In genomic region chr10:89422504-89423158, GRCm38 (mm10) we compare ENCODE assay signal across 28 mouse cellular contexts. TPM values are rescaled to one million over a fixed set of nuclear protein-coding genes. Genes with fewer than 3 reads are reported as not detected.
DNase-seq lines count a peak whose midpoint lies in the region; ATAC-seq and TF ChIP-seq lines count a peak whose summit lies in the region.
"Had no signal": no experiment of that assay in that cellular context is flagged by ENCODE, and none has a peak within 500 bp of the region (broad histone marks: within the 10 kb centered on the region; RNA-seq: fewer than 3 reads in every experiment).

No protein-coding gene starts in this region.

- DNase-seq in MEL-GATA-1-ER (ENCODE audit: extremely low read depth, low read depth) = peak; percentile 76
- peak in 1 of 3 experiments; percentile 48 for DNase-seq in liver, embryonic 14.5 days (ENCODE audit: low read depth in 3 of 3, low spot score in 3 of 3)
- DNase-seq in thymus, postnatal 36 days = no peak
- DNase-seq: adrenal gland, adult 8-10 months; B cell, adult 2 months; cerebellum, adult 8-10 months; cerebellum, postnatal 36 days; forebrain, postnatal 0 days; gastrocnemius, postnatal 14 days; heart, adult 2 months; heart, postnatal 36 days; kidney, adult 18-20 months; layer of hippocampus, adult 9-11 months; lung, postnatal 4 days had no signal

- ATAC-seq in common myeloid progenitor, adult 5-6 weeks (replicated peaks; ENCODE audit: low read depth, poor library complexity, severe bottlenecking) = peak; percentile 86
- peak; percentile 93 for ATAC-seq in liver, embryonic 14.5 days (ENCODE audit: insufficient read depth)
- peak; percentile 94 for ATAC-seq in megakaryocyte progenitor cell, adult 5-6 weeks (replicated peaks; ENCODE audit: poor library complexity)
- no peak for ATAC-seq in cerebellum, adult (ENCODE audit: insufficient number of reproducible peaks, low FRiP score, low TSS enrichment)
- ATAC-seq in monocyte, adult 5-6 weeks (replicated peaks; ENCODE audit: insufficient number of reproducible peaks, low FRiP score, low TSS enrichment, poor library complexity, severe bottlenecking) = no peak
- ATAC-seq: activated CD4-positive, CD25-positive, alpha-beta regulatory T cell, adult 4 months; forebrain, postnatal 0 days; inflammation-experienced regulatory T-cells, adult 6 months had no signal

- H3K36me3 ChIP-seq in liver, embryonic 14.5 days (replicated peaks; ENCODE audit: control insufficient read depth, insufficient read depth, low read depth) = peaks cover 30% of the 10 kb centered on the region
- H3K36me3 ChIP-seq: G1E; neural tube, embryonic 12.5 days had no signal

- peak; percentile 80 for TF ChIP-seq EP300 in liver, embryonic 14.5 days (IDR thresholded peaks at IDR 0.05; ENCODE audit: low read depth)

- TF ChIP-seq CTCF in liver, embryonic 14.5 days (IDR thresholded peaks at IDR 0.05; ENCODE audit: low read depth) = no peak

- peak overlapping the region; percentile 77 for H3K27ac ChIP-seq in liver, embryonic 14.5 days
- H3K27ac ChIP-seq: forebrain, embryonic 10.5 days; heart, adult 2 months; hindbrain, embryonic 14.5 days; kidney, postnatal 0 days; limb, embryonic 13.5 days; midbrain, embryonic 12.5 days; neural tube, embryonic 12.5 days had no signal

- WGBS in liver, embryonic 14.5 days (ENCODE audit: insufficient replicate concordance) = 20% methylated on average over 8 of the region's 8 CpGs

- peaks cover 5 to 11% of the 10 kb centered on the region in 2 experiments; a peak in 3 of 4 replicates for H3K4me1 ChIP-seq in liver, embryonic 14.5 days (replicated peaks; ENCODE audit: control insufficient read depth in 2 of 2, insufficient read depth in 2 of 2, low read length in 1 of 2)
- H3K4me1 ChIP-seq: forebrain, embryonic 10.5 days; limb, embryonic 13.5 days; midbrain, embryonic 12.5 days; neural tube, embryonic 12.5 days had no signal

- peak overlapping the region; percentile 70 for H3K4me2 ChIP-seq in liver, embryonic 14.5 days (ENCODE audit: low read depth)
- H3K4me2 ChIP-seq: hindbrain, embryonic 14.5 days; limb, embryonic 13.5 days; midbrain, embryonic 12.5 days; neural tube, embryonic 12.5 days had no signal

- H3K27me3 ChIP-seq in liver, embryonic 14.5 days (ENCODE audit: control insufficient read depth, insufficient read depth, low read length) = no peaks in the 10 kb centered on the region
- H3K27me3 ChIP-seq: CH12.LX; limb, embryonic 13.5 days; neural tube, embryonic 12.5 days had no signal

- H3K9ac ChIP-seq in liver, embryonic 14.5 days (replicated peaks) = peak overlapping the region; percentile 10
- H3K9ac ChIP-seq: forebrain, postnatal 0 days; hindbrain, embryonic 14.5 days; limb, embryonic 13.5 days; midbrain, embryonic 12.5 days; neural tube, embryonic 12.5 days had no signal

- H3K4me3 ChIP-seq in liver, embryonic 14.5 days (ENCODE audit: insufficient read depth in 1 of 2, low read depth in 2 of 2, low read length in 2 of 2) = peak overlapping the region; percentile 2 to 34
- H3K4me3 ChIP-seq: forebrain, embryonic 10.5 days; heart, adult 2 months; limb, embryonic 13.5 days; midbrain, embryonic 12.5 days; neural tube, embryonic 12.5 days had no signal

- no peaks in the 10 kb centered on the region for H3K9me3 ChIP-seq in liver, embryonic 14.5 days (ENCODE audit: control insufficient read depth, low read length)
- H3K9me3 ChIP-seq: forebrain, embryonic 10.5 days; G1E; limb, embryonic 13.5 days; midbrain, embryonic 12.5 days; neural tube, embryonic 12.5 days had no signal

RNA-seq across cellular contexts. Expression of gene Gas2l3, which starts 21.1 kb away (rescaled TPM):
- 16.4 and 25.9 TPM in 2 replicates for total RNA-seq in common myeloid progenitor, adult 5-6 weeks (2017)
- polyA plus RNA-seq in liver, embryonic 14.5 days (2012; rRNA removed) = 2.2 and 2.7 TPM in 2 replicates
- 3.5 and 3.6 TPM in 2 replicates for polyA plus RNA-seq in liver, embryonic 14.5 days (2014; fragmentation: Nextera tagmentation; extraction: Ambion mirVana)
- 23.2 and 24.1 TPM in 2 replicates for total RNA-seq in megakaryocyte progenitor cell, adult 5-6 weeks (2015)
- 22.1 and 33.9 TPM in 2 replicates for total RNA-seq in megakaryocyte progenitor cell, adult 5-6 weeks (2017)
- 1.3 to 6.1 TPM (median 1.7 TPM) in 3 replicates for total RNA-seq in monocyte, adult 5-6 weeks (2017)
- polyA plus RNA-seq: G1E had no signal

Comparison
In these comparisons a context has a peak if more than half of its experiments do, and no peak if none do; other contexts are left out.
1. ATAC-seq: peak in common myeloid progenitor, adult 5-6 weeks (single experiment), liver, embryonic 14.5 days (single experiment) and megakaryocyte progenitor cell, adult 5-6 weeks (single experiment); none in cerebellum, adult (single experiment) and monocyte, adult 5-6 weeks (single experiment).